Mouse (Mus musculus) heart, postnatal 4 days (tissue): ENCODE measurements around the gene Clcc1. TPM values are rescaled to one million over a fixed set of nuclear protein-coding genes. Genes with fewer than 3 reads are reported as not detected.

ENCODE experiments used
- DNase-seq: peaks from one replicate; pipeline ENCODE4 v3.0.0; 2021
- total RNA-seq, 2 experiments: library from RNA; stranded (reverse); gene quantifications; 2 replicates each; pipeline ENCODE4 v1.2.3; 2021

The Clcc1 gene
- total RNA-seq, 2 experiments from 2014 or later, result 29.4 to 33.6 TPM

GRCm38 (mm10) chr3:108702789-108703188, 49.1 kb downstream of the Clcc1 start:
- DNase-seq, result no peak

DNA sequence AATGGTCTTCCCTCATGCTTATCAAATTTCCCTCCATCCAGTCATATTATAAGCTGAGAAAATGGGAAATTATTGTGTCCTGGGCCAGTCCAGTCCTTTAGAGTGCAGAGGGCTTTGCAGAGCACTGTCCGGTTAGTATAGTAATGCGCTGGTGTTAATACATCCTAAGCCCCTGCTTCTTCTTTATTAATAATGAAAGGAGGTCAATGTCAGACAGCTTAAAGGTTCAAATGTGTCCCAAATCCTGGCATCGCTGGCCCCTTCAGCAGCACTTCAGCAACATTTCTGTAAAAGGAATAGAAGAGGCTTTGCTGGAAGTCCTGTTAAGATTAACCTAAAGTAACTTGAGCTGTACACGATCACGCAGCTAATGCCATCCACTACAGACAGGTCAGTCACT, 57.6 kb downstream of the Clcc1 start:
- DNase-seq, result no peak

DNA sequence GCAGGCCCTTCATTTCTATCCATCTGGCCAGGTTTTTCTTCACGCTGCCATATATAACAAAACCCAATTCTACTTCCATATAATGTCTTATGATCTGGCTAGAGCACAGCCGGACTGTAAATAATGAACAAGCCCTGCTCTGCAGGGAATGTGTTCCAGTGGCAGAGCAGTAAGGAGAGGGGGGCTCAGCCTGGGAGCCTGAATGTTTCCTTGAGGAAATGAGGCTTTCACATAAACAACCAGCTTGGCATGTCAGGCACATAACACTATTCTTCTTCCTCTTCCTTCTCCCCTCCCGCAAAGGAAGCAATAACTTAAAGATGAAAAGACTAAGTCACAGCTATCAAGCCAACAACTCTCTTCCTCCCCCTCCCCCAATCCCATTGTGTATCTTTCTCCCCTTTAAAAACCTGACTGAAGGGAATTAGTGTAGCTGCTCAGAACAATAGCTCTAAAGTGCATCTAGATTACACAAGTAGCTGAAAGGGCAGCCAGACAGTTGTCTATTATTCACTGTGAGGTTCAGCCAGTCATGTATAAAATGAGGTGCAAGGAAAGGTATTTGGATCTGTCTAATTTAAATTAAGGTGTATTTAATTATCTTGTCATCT, 59.5 kb downstream of the Clcc1 start:
- no peak for DNase-seq

DNA sequence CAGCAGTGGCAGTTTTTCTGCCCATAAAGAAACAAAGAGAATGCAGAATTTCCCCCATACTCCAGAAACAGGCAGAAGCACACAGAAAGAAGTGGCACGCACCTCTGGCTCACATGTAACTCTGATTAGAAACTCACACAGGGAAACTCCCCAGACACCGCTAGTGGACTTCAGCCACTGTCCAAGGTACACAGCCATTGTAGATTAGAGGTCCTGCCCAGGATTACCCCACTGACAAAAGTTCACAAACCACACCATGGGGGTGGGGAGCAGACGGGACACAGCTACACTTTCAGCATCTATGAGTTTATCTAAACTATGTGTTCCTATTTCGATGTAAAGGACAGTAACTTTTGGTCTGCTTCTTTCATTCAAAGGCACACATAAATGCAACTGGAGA, 61.1 kb downstream of the Clcc1 start:
- DNase-seq, result no peak

DNA sequence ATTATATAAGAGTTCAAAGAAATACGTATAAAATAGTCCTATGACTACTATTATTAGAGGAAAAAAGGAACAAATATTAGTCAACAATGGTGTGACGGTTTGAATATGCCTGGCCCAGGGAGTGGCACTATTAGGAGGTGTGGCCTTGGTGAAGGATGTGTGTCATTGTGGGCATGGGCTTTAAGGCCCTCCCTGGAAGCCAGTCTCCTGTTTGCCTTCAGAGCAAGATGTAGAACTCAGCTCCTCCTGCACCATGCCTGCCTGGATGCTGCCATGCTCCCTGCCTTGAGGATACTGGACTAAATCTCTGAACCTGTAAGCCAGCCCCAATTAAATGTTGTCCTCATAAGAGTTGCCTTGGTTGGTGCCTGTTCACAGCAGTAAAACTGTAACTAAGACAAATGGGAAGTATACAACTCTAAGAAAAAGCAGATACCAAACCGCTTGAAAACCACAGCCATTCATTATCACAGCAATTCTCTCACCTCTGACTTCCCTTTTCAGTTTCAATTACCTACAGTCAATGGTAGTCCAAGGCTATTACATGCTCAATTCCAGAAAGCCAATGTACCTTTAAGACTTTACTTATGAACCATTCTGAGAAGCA, 64.3 kb downstream of the Clcc1 start:
- no peak for DNase-seq

DNA sequence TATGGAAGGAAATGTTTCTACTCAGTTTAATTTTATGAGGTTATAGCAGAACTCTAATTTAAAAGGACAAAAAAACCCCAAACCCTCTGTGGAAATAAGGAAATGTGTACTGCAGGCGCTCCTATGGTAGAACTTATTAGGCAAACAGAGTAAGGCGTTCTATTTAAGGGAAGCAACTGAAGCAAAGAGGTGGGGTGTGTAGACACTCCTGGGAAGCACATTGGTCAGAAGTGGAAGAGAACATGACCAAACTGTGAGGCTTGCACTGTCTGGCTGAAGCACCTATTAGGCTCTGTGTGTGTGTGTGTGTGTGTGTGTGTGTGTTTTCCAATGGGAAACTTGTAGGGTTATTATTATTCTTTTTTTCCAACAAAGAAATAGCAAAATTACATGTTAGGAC, 65.6 kb downstream of the Clcc1 start:
- DNase-seq, result no peak

- DNase-seq, result no peak
These were observed 66.0 kb downstream of the Clcc1 start for GRCm38 (mm10) chr3:108719761-108720160.

- peak; percentile 63 for DNase-seq
These were observed 67.6 kb downstream of the Clcc1 start for GRCm38 (mm10) chr3:108721076-108721991.

DNA sequence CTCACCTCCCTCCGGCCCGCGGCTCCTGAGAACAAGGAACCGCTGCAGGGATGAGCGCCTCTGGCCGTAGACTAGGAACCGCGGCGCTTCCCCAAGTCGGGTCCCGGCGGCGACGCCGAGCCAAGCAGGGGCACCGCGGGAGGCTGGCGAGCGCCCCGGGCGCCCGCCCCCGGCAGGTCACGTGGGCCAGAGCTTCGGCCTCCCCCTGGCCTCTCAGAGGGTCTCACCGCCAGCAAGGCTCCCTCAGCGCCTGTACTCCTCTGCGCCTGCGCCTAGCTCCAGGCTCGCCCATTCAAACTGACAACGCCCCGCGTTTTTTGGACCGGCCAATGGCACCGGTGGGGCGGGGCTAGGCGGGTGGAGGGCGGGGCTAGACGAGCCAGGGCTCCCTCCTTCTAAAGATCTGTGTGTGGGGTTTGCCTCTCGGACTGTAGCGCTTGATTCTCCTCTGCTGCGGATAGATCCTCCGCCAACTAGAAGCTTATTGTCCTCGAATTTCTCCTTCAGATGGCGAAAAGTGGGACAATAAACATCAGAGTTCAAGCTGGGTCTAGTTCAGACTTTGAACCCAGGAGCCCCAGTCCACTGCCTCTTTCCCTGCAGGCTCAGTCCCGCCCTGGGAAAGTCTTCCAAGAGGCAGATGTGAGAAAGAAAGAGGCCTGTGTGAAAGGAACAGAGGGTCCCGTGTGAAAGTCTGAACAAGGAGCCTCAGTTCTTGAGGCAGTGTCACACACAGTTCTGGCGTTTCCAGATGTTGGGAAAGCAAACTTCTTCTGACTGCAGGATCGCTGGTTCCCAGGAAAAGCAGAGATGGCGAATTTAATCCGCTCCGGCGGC, 68.5 kb downstream of the Clcc1 start, which contains the start of gene Gpsm2:
TSS of gene Gpsm2 (minus strand) at position 274 of the 837 bp plus-strand sequence.
- peak; percentile 98 for DNase-seq

- DNase-seq, result no peak
These were observed 72.7 kb downstream of the Clcc1 start for GRCm38 (mm10) chr3:108726413-108726812.

GRCm38 (mm10) chr3:108727344-108727743, 73.6 kb downstream of the Clcc1 start:
- no peak for DNase-seq

- no peak for DNase-seq
These were observed 74.1 kb downstream of the Clcc1 start for GRCm38 (mm10) chr3:108727776-108728175.

Other genes with a start within 250 kb of the Clcc1 start
- gene Celsr2, start 238.4 kb upstream of the Clcc1 start, total RNA-seq, result 1 to 10 TPM; 9.0 to 9.5 TPM
- gene Sars, start 208.7 kb upstream of the Clcc1 start, total RNA-seq, result 10 to 100 TPM; 88.2 to 90.6 TPM
- not detected for gene 1700013F07Rik, start 119.8 kb upstream of the Clcc1 start, total RNA-seq
- under 1 TPM; 0.21 to 0.29 TPM for gene 5330417C22Rik, start 117.4 kb upstream of the Clcc1 start, total RNA-seq
- gene Tmem167b, start 91.4 kb upstream of the Clcc1 start, total RNA-seq, result 10 to 100 TPM; 32.4 to 34.7 TPM
- gene Taf13, start 82.2 kb upstream of the Clcc1 start, total RNA-seq, result 10 to 100 TPM; 15.1 to 17.0 TPM
- 1 to 10 TPM; 9.1 to 9.2 TPM for gene Wdr47, start 62.6 kb upstream of the Clcc1 start, total RNA-seq
- 10 to 100 TPM; 24.0 to 24.7 TPM for gene Gpsm2, start 68.4 kb downstream of the Clcc1 start, total RNA-seq
- under 1 TPM; 0.12 to 0.23 TPM for gene Aknad1, start 85.7 kb downstream of the Clcc1 start, total RNA-seq
- 10 to 100 TPM; 30.6 to 31.7 TPM for gene Stxbp3, start 186.6 kb downstream of the Clcc1 start, total RNA-seq
- gene Fndc7, start 236.1 kb downstream of the Clcc1 start, total RNA-seq, result under 1 TPM; 0.09 to 0.14 TPM